Mouse (Mus musculus) left cerebral cortex, postnatal 4 days (tissue): ENCODE results near the gene Ano3. TPM values are rescaled to one million over a fixed set of nuclear protein-coding genes. Genes with fewer than 3 reads are reported as not detected.

Experiments used
- DNase-seq: peaks from one replicate; pipeline ENCODE4 v3.0.0-alpha.2; 2022
- intact Hi-C: fragments of 180-260 bp; cut with DNase I; formaldehyde crosslinking; loops from one replicate; pipeline ENCODE4 v1.15.1; 2025
- total RNA-seq, 2 experiments: library from RNA; stranded (reverse); gene quantifications; 2 replicates each; pipeline ENCODE4 v1.2.3; 2021

The Ano3 gene
- total RNA-seq, 2 experiments from 2014 or later: 6.4 to 7.0 TPM

GRCm38 (mm10) chr2:110816189-110816588 lies 134.5 kb downstream of the Ano3 start:
- DNase-seq: peak; percentile 30

GRCm38 (mm10) chr2:110814964-110815363 lies 135.8 kb downstream of the Ano3 start:
- DNase-seq: no peak
- intact Hi-C loops: no loop called here

More at GRCm38 (mm10) chr2:110816189-110816588, 134.5 kb downstream of the Ano3 start:
- intact Hi-C loops: no loop called here

GRCm38 (mm10) chr2:110806302-110807093 lies 144.2 kb downstream of the Ano3 start:
- intact Hi-C loops: no loop called here
- no peak for DNase-seq

GRCm38 (mm10) chr2:110795928-110796327 lies 154.8 kb downstream of the Ano3 start:
- intact Hi-C loops: no loop called here
- no peak for DNase-seq

- DNase-seq: no peak
- intact Hi-C loops: no loop called here
Observed at GRCm38 (mm10) chr2:110795433-110795832, 155.3 kb downstream of the Ano3 start.

- intact Hi-C loops: no loop called here
- no peak for DNase-seq
Observed at GRCm38 (mm10) chr2:110787396-110787795, 163.3 kb downstream of the Ano3 start.

- no peak for DNase-seq
- intact Hi-C loops: no loop called here
Observed at GRCm38 (mm10) chr2:110759434-110759833, 191.3 kb downstream of the Ano3 start.

GRCm38 (mm10) chr2:110757556-110757955 lies 193.2 kb downstream of the Ano3 start:
- DNase-seq: no peak
- intact Hi-C loops: no loop called here

GRCm38 (mm10) chr2:110740493-110740892 lies 210.2 kb downstream of the Ano3 start:
- no peak for DNase-seq
- intact Hi-C loops: no loop called here

GRCm38 (mm10) chr2:110739781-110740180 lies 210.9 kb downstream of the Ano3 start:
- intact Hi-C loops: no loop called here
- DNase-seq: no peak

- intact Hi-C loops: no loop called here
- no peak for DNase-seq
Observed at GRCm38 (mm10) chr2:110737981-110738380, 212.7 kb downstream of the Ano3 start.

GRCm38 (mm10) chr2:110737236-110737635 lies 213.5 kb downstream of the Ano3 start:
- no peak for DNase-seq
- intact Hi-C loops: no loop called here

GRCm38 (mm10) chr2:110726106-110726505 lies 224.6 kb downstream of the Ano3 start:
- intact Hi-C loops: no loop called here
- no peak for DNase-seq

GRCm38 (mm10) chr2:110722208-110722607 lies 228.5 kb downstream of the Ano3 start:
- intact Hi-C loops: no loop called here
- DNase-seq: no peak

GRCm38 (mm10) chr2:110721290-110721753 lies 229.4 kb downstream of the Ano3 start, which contains the start of gene Muc15:
Gene Muc15 (plus strand): TSS chr2:110721340.
- intact Hi-C loops: no loop called here
- no peak for DNase-seq

- DNase-seq: no peak
- intact Hi-C loops: no loop called here
Observed at GRCm38 (mm10) chr2:110719051-110719450, 231.7 kb downstream of the Ano3 start.

- intact Hi-C loops: no loop called here
- no peak for DNase-seq
Observed at GRCm38 (mm10) chr2:110710055-110710720, 240.5 kb downstream of the Ano3 start.

GRCm38 (mm10) chr2:110709436-110709835 lies 241.3 kb downstream of the Ano3 start:
- intact Hi-C loops: no loop called here
- DNase-seq: no peak

GRCm38 (mm10) chr2:110671071-110671624 lies 279.6 kb downstream of the Ano3 start:
- intact Hi-C loops: no loop called here
- DNase-seq: no peak

GRCm38 (mm10) chr2:110663329-110663728 lies 287.4 kb downstream of the Ano3 start:
- intact Hi-C loops: loop anchor here (5.0 kb wide), 1 partner anchor 319 kb away; no protein-coding TSS in a partner anchor
- no peak for DNase-seq

GRCm38 (mm10) chr2:110644846-110645245 lies 305.9 kb downstream of the Ano3 start:
- no peak for DNase-seq
- intact Hi-C loops: no loop called here

- no peak for DNase-seq
- intact Hi-C loops: no loop called here
Observed at GRCm38 (mm10) chr2:110644358-110644757, 306.4 kb downstream of the Ano3 start.
